Mouse (Mus musculus) liver, embryonic 12.5 days (tissue): Measurements from ENCODE around the gene Smarcal1. TPM values are rescaled to one million over a fixed set of nuclear protein-coding genes. Genes with fewer than 3 reads are reported as not detected.

ENCODE experiments used
- ATAC-seq: fragments of 200-750 bp; cut with Nextera tagmentation; 2 replicates; pipeline ENCODE4 v1.8.0; 2017; ENCODE audit warnings: moderate number of reproducible peaks, mild to moderate bottlenecking, moderate library complexity
- H3K27ac ChIP-seq: fragments of 300-500 bp; sonication (generic); 2 replicates; pipeline ENCODE4 v1.5.1; 2016; ENCODE audit warnings: mild to moderate bottlenecking
- H3K27me3 ChIP-seq: fragments of 300-500 bp; sonication (generic); replicated peaks from 2 replicates; pipeline ENCODE4 v1.6.1; 2016; ENCODE audit warnings: mild to moderate bottlenecking, moderate library complexity
- H3K36me3 ChIP-seq: fragments of 300-500 bp; sonication (generic); 2 replicates; pipeline ENCODE4 v1.6.1; 2016; ENCODE audit warnings: mild to moderate bottlenecking, moderate library complexity
- H3K4me1 ChIP-seq: fragments of 300-500 bp; sonication (generic); 2 replicates; pipeline ENCODE4 v1.6.1; 2016
- H3K4me2 ChIP-seq: fragments of 300-500 bp; sonication (generic); 2 replicates; pipeline ENCODE4 v1.6.1; 2016; ENCODE audit warnings: mild to moderate bottlenecking, moderate library complexity
- H3K4me3 ChIP-seq: fragments of 300-500 bp; sonication (generic); 2 replicates; pipeline ENCODE4 v1.5.1; 2016; ENCODE audit warnings: mild to moderate bottlenecking, moderate library complexity
- H3K9ac ChIP-seq: fragments of 300-500 bp; sonication (generic); 2 replicates; pipeline ENCODE4 v1.6.1; 2016; ENCODE audit warnings: mild to moderate bottlenecking, moderate library complexity
- H3K9me3 ChIP-seq: fragments of 300-500 bp; sonication (generic); replicated peaks from 2 replicates; pipeline ENCODE4 v1.6.1; 2016; ENCODE audit warnings: mild to moderate bottlenecking, moderate library complexity
- WGBS: fragments of 180-500 bp; shearing (Covaris S2); methylation state at CpG from one replicate; pipeline ENCODE4 v1.1.7; 2016; ENCODE audit not compliant: insufficient replicate concordance; 5-methylcytosine and 5-hydroxymethylcytosine counted together
- polyA plus RNA-seq: library from polyadenylated mRNA; unstranded; fragments of >200 nt; fragmentation: Nextera tagmentation; extraction: Ambion mirVana; gene quantifications from 2 replicates; pipeline ENCODE4 v1.2.1, GENCODE M21; 2016

Smarcal1 gene
- 12.0 and 13.9 TPM in 2 replicates for polyA plus RNA-seq

GRCm38 (mm10) chr1:72582947-72583731, at the start of gene Smarcal1:
Gene Smarcal1 (plus strand): TSS chr1:72583251.
- Histone ChIP-seq H3K9me3 (no peaks in the 10 kb centered on the region), H3K9ac (peak within 1 kb of the TSS; percentile 73), H3K36me3 (peaks cover 27% of the 10 kb centered on the region), H3K27ac (peak within 1 kb of the TSS; percentile 72), H3K4me3 (peak within 1 kb of the TSS; percentile 82), H3K4me1 (peaks cover 15% of the 10 kb centered on the region), H3K4me2 (peak within 1 kb of the TSS; percentile 80), H3K27me3 (peaks cover 12% of the 10 kb centered on the region)
- WGBS: under 1% methylated on average over 25 of the region's 25 CpGs
- peak; percentile 100 for ATAC-seq

GRCm38 (mm10) chr1:72533439-72533838, 49.6 kb upstream of the Smarcal1 start:
- H3K4me2 ChIP-seq: no peak overlapping the region
- peaks cover 49% of the 10 kb centered on the region for H3K27me3 ChIP-seq
- H3K27ac ChIP-seq: no peak overlapping the region
- H3K4me1 ChIP-seq: peaks cover 9% of the 10 kb centered on the region; the same call in 1 of the 2 replicates
- no peak overlapping the region for H3K9ac ChIP-seq
- H3K4me3 ChIP-seq: no peak overlapping the region
- no peaks in the 10 kb centered on the region for H3K36me3 ChIP-seq
- no peak for ATAC-seq
- H3K9me3 ChIP-seq: no peaks in the 10 kb centered on the region

GRCm38 (mm10) chr1:72535725-72536571, 47.1 kb upstream of the Smarcal1 start:
- Histone ChIP-seq H3K4me3 (peak overlapping the region; percentile 17), H3K9ac (no peak overlapping the region), H3K27me3 (peaks cover 49% of the 10 kb centered on the region), H3K4me1 (peaks cover 9% of the 10 kb centered on the region; the same call in 1 of the 2 replicates), H3K27ac (no peak overlapping the region), H3K9me3 (no peaks in the 10 kb centered on the region), H3K4me2 (peak overlapping the region; percentile 50), H3K36me3 (no peaks in the 10 kb centered on the region)
- 4% methylated on average over 36 of the region's 36 CpGs for WGBS
- no peak for ATAC-seq

- Histone ChIP-seq H3K4me1 (peaks cover 9% of the 10 kb centered on the region; the same call in 1 of the 2 replicates), H3K4me2 (peak within 1 kb of the TSS; percentile 50), H3K9me3 (no peaks in the 10 kb centered on the region), H3K4me3 (peak within 1 kb of the TSS; percentile 17), H3K27me3 (peaks cover 49% of the 10 kb centered on the region), H3K27ac (no peak within 1 kb of the TSS), H3K36me3 (no peaks in the 10 kb centered on the region), H3K9ac (no peak within 1 kb of the TSS)
- 3% methylated on average over 41 of the region's 41 CpGs for WGBS
- ATAC-seq: no peak
Measured at GRCm38 (mm10) chr1:72536611-72537351, 46.3 kb upstream of the Smarcal1 start, which contains the start of gene March4. Gene March4 (minus strand): TSS chr1:72536930.

GRCm38 (mm10) chr1:72538266-72538665, 44.8 kb upstream of the Smarcal1 start:
- ATAC-seq: no peak
- H3K9ac ChIP-seq: no peak overlapping the region
- H3K4me1 ChIP-seq: peaks cover 9% of the 10 kb centered on the region; the same call in 1 of the 2 replicates

GRCm38 (mm10) chr1:72550317-72550716, 32.7 kb upstream of the Smarcal1 start:
- Histone ChIP-seq H3K4me3 (no peak overlapping the region), H3K9ac (no peak overlapping the region), H3K27ac (no peak overlapping the region), H3K4me2 (no peak overlapping the region), H3K36me3 (no peaks in the 10 kb centered on the region), H3K9me3 (no peaks in the 10 kb centered on the region), H3K27me3 (no peaks in the 10 kb centered on the region), H3K4me1 (no peaks in the 10 kb centered on the region)
- no peak for ATAC-seq
- 56% methylated on average over 2 of the region's 2 CpGs for WGBS

More at GRCm38 (mm10) chr1:72538266-72538665, 44.8 kb upstream of the Smarcal1 start:
- H3K27ac ChIP-seq: no peak overlapping the region
- peaks cover 47% of the 10 kb centered on the region for H3K27me3 ChIP-seq
- 67% methylated on average over 5 of the region's 5 CpGs for WGBS
- no peaks in the 10 kb centered on the region for H3K36me3 ChIP-seq
- no peak overlapping the region for H3K4me2 ChIP-seq
- no peak overlapping the region for H3K4me3 ChIP-seq
- no peaks in the 10 kb centered on the region for H3K9me3 ChIP-seq

GRCm38 (mm10) chr1:72556471-72556870, 26.6 kb upstream of the Smarcal1 start:
- Histone ChIP-seq H3K27me3 (no peaks in the 10 kb centered on the region), H3K4me3 (no peak overlapping the region), H3K9ac (no peak overlapping the region), H3K4me1 (no peaks in the 10 kb centered on the region), H3K9me3 (no peaks in the 10 kb centered on the region), H3K36me3 (no peaks in the 10 kb centered on the region), H3K27ac (no peak overlapping the region), H3K4me2 (no peak overlapping the region)
- ATAC-seq: no peak
- 50% methylated on average over 3 of the region's 3 CpGs for WGBS

- Histone ChIP-seq H3K27ac (no peak overlapping the region), H3K4me2 (no peak overlapping the region), H3K4me1 (no peaks in the 10 kb centered on the region), H3K27me3 (no peaks in the 10 kb centered on the region), H3K4me3 (no peak overlapping the region), H3K36me3 (no peaks in the 10 kb centered on the region), H3K9me3 (no peaks in the 10 kb centered on the region), H3K9ac (no peak overlapping the region)
- 31% methylated on average over 2 of the region's 2 CpGs for WGBS
- ATAC-seq: no peak
Measured at GRCm38 (mm10) chr1:72558625-72559024, 24.4 kb upstream of the Smarcal1 start.

GRCm38 (mm10) chr1:72564334-72564962, 18.6 kb upstream of the Smarcal1 start:
- Histone ChIP-seq H3K27ac (no peak overlapping the region), H3K4me1 (no peaks in the 10 kb centered on the region), H3K36me3 (no peaks in the 10 kb centered on the region), H3K9ac (no peak overlapping the region), H3K9me3 (no peaks in the 10 kb centered on the region), H3K4me2 (no peak overlapping the region), H3K27me3 (no peaks in the 10 kb centered on the region), H3K4me3 (no peak overlapping the region)
- 40% methylated on average over 6 of the region's 6 CpGs for WGBS
- ATAC-seq: peak; percentile 32; the same call in 1 of the 2 replicates

GRCm38 (mm10) chr1:72567056-72567455, 16.0 kb upstream of the Smarcal1 start:
- no peaks in the 10 kb centered on the region for H3K4me1 ChIP-seq
- H3K9ac ChIP-seq: no peak overlapping the region
- no peak overlapping the region for H3K4me3 ChIP-seq
- no peak overlapping the region for H3K27ac ChIP-seq
- no peaks in the 10 kb centered on the region for H3K36me3 ChIP-seq
- no peaks in the 10 kb centered on the region for H3K9me3 ChIP-seq
- H3K4me2 ChIP-seq: no peak overlapping the region
- 27% methylated on average over 9 of the region's 9 CpGs for WGBS
- ATAC-seq: no peak
- no peaks in the 10 kb centered on the region for H3K27me3 ChIP-seq

GRCm38 (mm10) chr1:72568725-72569124, 14.3 kb upstream of the Smarcal1 start:
- Histone ChIP-seq H3K36me3 (no peaks in the 10 kb centered on the region), H3K27ac (no peak overlapping the region), H3K4me1 (no peaks in the 10 kb centered on the region), H3K27me3 (no peaks in the 10 kb centered on the region), H3K4me3 (no peak overlapping the region), H3K4me2 (no peak overlapping the region), H3K9ac (no peak overlapping the region), H3K9me3 (no peaks in the 10 kb centered on the region)
- ATAC-seq: no peak
- 73% methylated on average over 8 of the region's 8 CpGs for WGBS
